Mouse (Mus musculus) small intestine, adult 2 months (tissue): ENCODE results near the gene Slc43a2. TPM values are rescaled to one million over a fixed set of nuclear protein-coding genes. Genes with fewer than 3 reads are reported as not detected.

Experiments used
- H3K27ac ChIP-seq: fragments of 200-500 bp; 2 replicates; pipeline ENCODE4 v1.5.1; 2012; ENCODE audit warnings: low read depth, low read length, control low read depth, inconsistent platforms; ENCODE audit not compliant: insufficient read depth
- H3K27me3 ChIP-seq: fragments of 200-500 bp; 2 replicates; pipeline ENCODE4 v1.6.1; 2012; ENCODE audit warnings: mild to moderate bottlenecking, moderate library complexity, low read length, inconsistent platforms; ENCODE audit not compliant: control insufficient read depth, insufficient read depth
- H3K36me3 ChIP-seq: fragments of 200-500 bp; 2 replicates; pipeline ENCODE4 v1.6.1; 2012; ENCODE audit warnings: mild to moderate bottlenecking, low read length, control low read depth, inconsistent platforms; ENCODE audit not compliant: control insufficient read depth, insufficient read depth
- H3K4me1 ChIP-seq: fragments of 200-500 bp; 2 replicates; pipeline ENCODE4 v1.6.1; 2012; ENCODE audit warnings: low read length, inconsistent platforms, mixed read lengths; ENCODE audit not compliant: control insufficient read depth, insufficient read depth, insufficient read length
- H3K4me3 ChIP-seq: fragments of 200-500 bp; 2 replicates; pipeline ENCODE4 v1.5.1; 2012; ENCODE audit warnings: low read depth, mild to moderate bottlenecking, control low read depth, inconsistent platforms, low read length, moderate library complexity
- CTCF ChIP-seq: fragments of 200-500 bp; IDR thresholded peaks from 2 replicates; pipeline ENCODE4 v1.5.1; 2012; ENCODE audit warnings: low read depth, mild to moderate bottlenecking, control low read depth, inconsistent platforms, low read length, moderate library complexity, mixed read lengths; ENCODE audit not compliant: insufficient replicate concordance, insufficient read length; ENCODE audit errors: extremely low read depth
- POLR2A ChIP-seq: fragments of 200-500 bp; IDR thresholded peaks from 2 replicates; pipeline ENCODE4 v1.6.1; 2012; ENCODE audit warnings: low read depth, mild to moderate bottlenecking, control low read depth, inconsistent platforms, low read length, moderate library complexity
- WGBS: fragments of 180-500 bp; shearing (Covaris S2); methylation state at CpG from one replicate; pipeline ENCODE4 v1.1.7; 2018; 5-methylcytosine and 5-hydroxymethylcytosine counted together
- polyA plus RNA-seq: library from polyadenylated mRNA; depleted of rRNA; stranded (reverse); fragments of >200 nt; gene quantifications from 2 replicates; pipeline ENCODE4 v1.2.3, GENCODE M21; 2012

Slc43a2 gene
- polyA plus RNA-seq, 1 experiment = 508 TPM

- TF ChIP-seq CTCF (no peak), POLR2A (no peak)
- H3K27me3 ChIP-seq = no peaks in the 10 kb centered on the region
- WGBS = 75% methylated on average over 15 of the region's 15 CpGs
Measured at GRCm38 (mm10) chr11:75519834-75520633, 11.5 kb upstream of the Slc43a2 start.

GRCm38 (mm10) chr11:75521609-75522008, 9.9 kb upstream of the Slc43a2 start:
- H3K27me3 ChIP-seq = no peaks in the 10 kb centered on the region
- H3K4me3 ChIP-seq = no peak overlapping the region
- TF ChIP-seq POLR2A (no peak), CTCF (no peak)
- 88% methylated on average over 4 of the region's 4 CpGs for WGBS
- H3K4me1 ChIP-seq = no peaks in the 10 kb centered on the region
- 0 out of 2 replicates have a peak, but pooled peaks cover 7% of the 10 kb centered on the region for H3K36me3 ChIP-seq
- no peak overlapping the region for H3K27ac ChIP-seq

More at GRCm38 (mm10) chr11:75519834-75520633, 11.5 kb upstream of the Slc43a2 start:
- Histone ChIP-seq H3K4me1 (no peaks in the 10 kb centered on the region), H3K27ac (no peak overlapping the region), H3K4me3 (no peak overlapping the region), H3K36me3 (peaks cover 3% of the 10 kb centered on the region; the same call in 1 of the 2 replicates)

- 93% methylated on average over 2 of the region's 2 CpGs for whole genome bisulfite sequencing
- H3K27me3 ChIP-seq = no peaks in the 10 kb centered on the region
- no peaks in the 10 kb centered on the region for H3K4me1 ChIP-seq
- 0 out of 2 replicates have a peak, but pooled peaks cover 7% of the 10 kb centered on the region for H3K36me3 ChIP-seq
- no peak overlapping the region for H3K4me3 ChIP-seq
- H3K27ac ChIP-seq = no peak overlapping the region
- no peak for TF ChIP-seq POLR2A
- TF ChIP-seq CTCF = no peak
Measured at GRCm38 (mm10) chr11:75522793-75523192, 8.7 kb upstream of the Slc43a2 start.

GRCm38 (mm10) chr11:75525531-75526125, 5.9 kb upstream of the Slc43a2 start:
- WGBS = 87% methylated on average over 15 of the region's 15 CpGs
- 0 out of 2 replicates have a peak, but pooled peaks cover 7% of the 10 kb centered on the region for H3K36me3 ChIP-seq
- TF ChIP-seq POLR2A (no peak), CTCF (no peak)
- H3K4me3 ChIP-seq = no peak overlapping the region
- peaks cover 2% of the 10 kb centered on the region; the same call in 1 of the 2 replicates for H3K4me1 ChIP-seq
- H3K27ac ChIP-seq = no peak overlapping the region
- no peaks in the 10 kb centered on the region for H3K27me3 ChIP-seq

- H3K4me1 ChIP-seq = peaks cover 2% of the 10 kb centered on the region; the same call in 1 of the 2 replicates
- TF ChIP-seq CTCF (no peak), POLR2A (no peak)
- no peaks in the 10 kb centered on the region for H3K27me3 ChIP-seq
- H3K27ac ChIP-seq = no peak overlapping the region
- 0 out of 2 replicates have a peak, but pooled peaks cover 7% of the 10 kb centered on the region for H3K36me3 ChIP-seq
- WGBS = 87% methylated on average over 6 of the region's 6 CpGs
- no peak overlapping the region for H3K4me3 ChIP-seq
Measured at GRCm38 (mm10) chr11:75526943-75527342, 4.6 kb upstream of the Slc43a2 start.

- H3K4me3 ChIP-seq = no peak overlapping the region
- peak overlapping the region; percentile 58; the same call in 1 of the 2 replicates for H3K27ac ChIP-seq
- TF ChIP-seq CTCF (no peak), POLR2A (no peak)
- no peaks in the 10 kb centered on the region for H3K27me3 ChIP-seq
- WGBS = 31% methylated on average over 4 of the region's 4 CpGs
- H3K36me3 ChIP-seq = 0 out of 2 replicates have a peak, but pooled peaks cover 3% of the 10 kb centered on the region
- H3K4me1 ChIP-seq = peaks cover 2% of the 10 kb centered on the region
Measured at GRCm38 (mm10) chr11:75529771-75530170, 1.7 kb upstream of the Slc43a2 start.

GRCm38 (mm10) chr11:75530325-75530724, 1.2 kb upstream of the Slc43a2 start:
- Histone ChIP-seq H3K36me3 (0 out of 2 replicates have a peak, but pooled peaks cover 3% of the 10 kb centered on the region), H3K4me3 (peak overlapping the region; percentile 75), H3K27ac (peak overlapping the region; percentile 91), H3K27me3 (no peaks in the 10 kb centered on the region), H3K4me1 (peaks cover 2% of the 10 kb centered on the region)
- TF ChIP-seq CTCF (peak; percentile 95), POLR2A (no peak)
- 0% methylated on average over 10 of the region's 10 CpGs for WGBS
